Mouse (Mus musculus) liver, embryonic 14.5 days (tissue): ENCODE data around the gene B3gnt8. TPM values are rescaled to one million over a fixed set of nuclear protein-coding genes. Genes with fewer than 3 reads are reported as not detected.

Experiments
- ATAC-seq: fragments of 200-750 bp; cut with Nextera tagmentation; 2 replicates; pipeline ENCODE4 v1.8.0; 2017; ENCODE audit warnings: moderate number of reproducible peaks, mild to moderate bottlenecking, moderate library complexity; ENCODE audit not compliant: insufficient read depth
- DNase-seq, 3 experiments: peaks; one replicate each; pipeline ENCODE4 v3.0.0-alpha.2; 2012 to 2013; ENCODE audit warnings: low read depth in 3 of 3, low spot score in 3 of 3
- H3K27ac ChIP-seq: fragments of 300-500 bp; sonication (generic); 2 replicates; pipeline ENCODE4 v1.5.1; 2014; ENCODE audit warnings: moderate library complexity, mild to moderate bottlenecking, control low read depth, inconsistent platforms
- H3K27me3 ChIP-seq: fragments of 300-500 bp; sonication (generic); 2 replicates; pipeline ENCODE4 v1.6.1; 2014; ENCODE audit warnings: mild to moderate bottlenecking, low read length, moderate library complexity; ENCODE audit not compliant: control insufficient read depth, insufficient read depth
- H3K36me3 ChIP-seq: fragments of 300-500 bp; sonication (generic); replicated peaks from 2 replicates; pipeline ENCODE4 v1.6.1; 2014; ENCODE audit warnings: low read depth; ENCODE audit not compliant: control insufficient read depth, insufficient read depth
- H3K4me1 ChIP-seq, 2 experiments: fragments of 200-500 bp in 1 of 2; fragments of 300-500 bp in 1 of 2; sonication (generic) in 1 of 2; replicated peaks; 2 replicates each; pipeline ENCODE4 v1.6.1; 2012 to 2014; ENCODE audit warnings: antibody characterized with exemption in 1 of 2, inconsistent platforms in 1 of 2, low read length in 1 of 2; ENCODE audit not compliant: control insufficient read depth in 2 of 2, insufficient read depth in 2 of 2
- H3K4me2 ChIP-seq: fragments of 300-500 bp; sonication (generic); 2 replicates; pipeline ENCODE4 v1.6.1; 2014; ENCODE audit warnings: low read depth, mild to moderate bottlenecking, control low read depth, moderate library complexity
- H3K4me3 ChIP-seq, 2 experiments: fragments of 200-500 bp in 1 of 2; fragments of 300-500 bp in 1 of 2; sonication (generic) in 1 of 2; 2 replicates each; pipeline ENCODE4 v1.5.1; 2012 to 2014; ENCODE audit warnings: low read depth in 2 of 2, low read length in 2 of 2, mild to moderate bottlenecking in 2 of 2, control low read depth in 1 of 2, inconsistent platforms in 1 of 2, moderate library complexity in 1 of 2; ENCODE audit not compliant: insufficient read depth in 1 of 2
- H3K9ac ChIP-seq: fragments of 300-500 bp; sonication (generic); replicated peaks from 2 replicates; pipeline ENCODE4 v1.6.1; 2014; ENCODE audit warnings: mild to moderate bottlenecking, control low read depth, moderate library complexity
- H3K9me3 ChIP-seq: fragments of 300-500 bp; sonication (generic); 2 replicates; pipeline ENCODE4 v1.6.1; 2016; ENCODE audit warnings: low read length, mixed read lengths; ENCODE audit not compliant: control insufficient read depth
- CTCF ChIP-seq: IDR thresholded peaks from 2 replicates; pipeline ENCODE4 v1.5.1; 2016; ENCODE audit warnings: antibody characterized with exemption, low read depth, control low read depth
- EP300 ChIP-seq: IDR thresholded peaks from 2 replicates; pipeline ENCODE4 v1.6.1; 2016; ENCODE audit warnings: antibody characterized with exemption, low read depth
- WGBS: fragments of 180-500 bp; shearing (Covaris S2); extraction: QIAGEN DNeasy Blood & Tissue Kit; methylation state at CpG from one replicate; pipeline ENCODE4 v1.1.7; 2014; ENCODE audit not compliant: insufficient replicate concordance; 5-methylcytosine and 5-hydroxymethylcytosine counted together
- polyA plus RNA-seq, 2 experiments: library from polyadenylated mRNA; depleted of rRNA in 1 of 2; stranded (reverse) in 1 of 2; unstranded in 1 of 2; fragments of >200 nt; fragmentation: Nextera tagmentation in 1 of 2; extraction: Ambion mirVana in 1 of 2; gene quantifications; 2 replicates each; pipeline versions ENCODE4 v1.2.1 to v1.2.3; 2012 to 2014

B3gnt8 gene
- polyA plus RNA-seq, 2 experiments = 0.81 to 1.6 TPM

GRCm38 (mm10) chr7:25675405-25675804 lies 49.0 kb downstream of the B3gnt8 start:
- ATAC-seq (no peak), DNase-seq (no peak)
- Histone ChIP-seq H3K9me3 (no peaks in the 10 kb centered on the region), H3K36me3 (no peaks in the 10 kb centered on the region), H3K4me1 (peaks cover 6 to 11% of the 10 kb centered on the region in 2 experiments), H3K4me3 (no peak overlapping the region), H3K4me2 (no peak overlapping the region; the same call in 1 of the 2 replicates), H3K9ac (no peak overlapping the region), H3K27ac (no peak overlapping the region), H3K27me3 (peaks cover 21% of the 10 kb centered on the region)
- TF ChIP-seq EP300 (no peak), CTCF (no peak)
- WGBS = 60% methylated on average over 6 of the region's 6 CpGs

DNA sequence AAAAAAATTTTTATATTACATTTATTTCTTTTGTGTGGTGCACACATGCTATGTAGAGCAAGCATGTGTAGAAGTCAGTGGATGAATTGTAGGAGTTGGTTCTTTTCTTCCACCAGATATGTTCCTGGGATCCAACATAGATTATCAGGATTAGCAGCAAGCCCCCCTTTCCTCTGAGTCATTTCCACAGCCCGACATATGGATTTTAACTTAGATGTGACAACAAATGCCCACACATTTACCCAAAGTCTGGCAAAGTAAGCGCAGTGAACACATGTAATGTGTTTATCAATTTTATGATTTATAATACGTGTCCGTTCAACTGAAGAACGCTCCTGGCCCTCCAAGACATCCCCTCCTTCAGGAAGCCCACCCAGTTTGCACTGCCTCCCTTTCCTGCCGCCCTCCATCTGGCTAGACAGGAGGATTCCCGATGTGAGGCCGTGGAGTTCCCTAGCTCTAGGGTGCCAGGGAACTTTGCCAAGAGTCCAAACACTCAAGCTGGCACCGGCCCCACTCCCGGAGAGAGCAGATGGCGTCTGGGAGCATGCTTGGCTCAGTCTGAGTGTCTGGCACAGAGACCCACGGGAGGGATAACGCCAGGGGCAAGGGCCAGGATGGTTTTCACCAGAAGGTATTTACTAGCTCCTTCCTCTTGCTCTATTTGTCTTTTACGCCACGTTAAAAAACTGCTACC lies 49.8 kb downstream of the B3gnt8 start:
- 70% methylated on average over 15 of the region's 15 CpGs for WGBS
- Histone ChIP-seq H3K27me3 (peaks cover 21% of the 10 kb centered on the region), H3K4me1 (peaks cover 8 to 14% of the 10 kb centered on the region in 2 experiments), H3K27ac (no peak overlapping the region), H3K4me3 (no peak overlapping the region), H3K36me3 (no peaks in the 10 kb centered on the region), H3K9me3 (no peaks in the 10 kb centered on the region), H3K4me2 (no peak overlapping the region), H3K9ac (no peak overlapping the region)
- no peak for ATAC-seq
- DNase-seq = no peak
- no peak for TF ChIP-seq CTCF
- TF ChIP-seq EP300 = no peak

- WGBS = 82% methylated on average over 7 of the region's 7 CpGs
- TF ChIP-seq EP300 (no peak), CTCF (no peak)
- ATAC-seq (no peak), DNase-seq (no peak)
- Histone ChIP-seq H3K9me3 (no peaks in the 10 kb centered on the region), H3K9ac (no peak overlapping the region), H3K27me3 (peaks cover 21% of the 10 kb centered on the region), H3K27ac (no peak overlapping the region), H3K4me2 (no peak overlapping the region), H3K36me3 (no peaks in the 10 kb centered on the region), H3K4me1 (peaks cover 15 to 20% of the 10 kb centered on the region in 2 experiments), H3K4me3 (no peak overlapping the region)
Observed at GRCm38 (mm10) chr7:25677013-25677412, 50.6 kb downstream of the B3gnt8 start.

GRCm38 (mm10) chr7:25679971-25680370 lies 53.5 kb downstream of the B3gnt8 start:
- H3K4me1 ChIP-seq = peaks cover 36 to 47% of the 10 kb centered on the region in 2 experiments
- H3K4me2 ChIP-seq = peak overlapping the region; percentile 87
- H3K4me3 ChIP-seq = peak overlapping the region; percentile 82 to 89
- TF ChIP-seq EP300 (no peak), CTCF (peak; percentile 52)
- H3K36me3 ChIP-seq = no peaks in the 10 kb centered on the region
- H3K27ac ChIP-seq = peak overlapping the region; percentile 89
- peak overlapping the region; percentile 58 for H3K9ac ChIP-seq
- DNase-seq (no peak), ATAC-seq (no peak)
- no peaks in the 10 kb centered on the region for H3K9me3 ChIP-seq
- H3K27me3 ChIP-seq = peaks cover 6% of the 10 kb centered on the region
- 3% methylated on average over 6 of the region's 6 CpGs for WGBS

- Histone ChIP-seq H3K4me1 (peaks cover 36 to 48% of the 10 kb centered on the region in 2 experiments), H3K9me3 (no peaks in the 10 kb centered on the region), H3K27ac (peak within 1 kb of the TSS; percentile 89), H3K36me3 (no peaks in the 10 kb centered on the region), H3K4me2 (peak within 1 kb of the TSS; percentile 87), H3K4me3 (peak within 1 kb of the TSS; percentile 82 to 89), H3K27me3 (no peaks in the 10 kb centered on the region), H3K9ac (peak within 1 kb of the TSS; percentile 77)
- under 1% methylated on average over 46 of the region's 46 CpGs for WGBS
- DNase-seq = peak; percentile 96 to 97 (median 96)
- ATAC-seq = peak; percentile 95
- TF ChIP-seq EP300 (peak; percentile 73), CTCF (no peak; the same call in 1 of the 2 replicates)
Observed at GRCm38 (mm10) chr7:25680514-25681258, 54.2 kb downstream of the B3gnt8 start, which contains the start of gene B9d2. TSS of gene B9d2 (plus strand) at chr7:25680780.
